Mouse (Mus musculus) brain, adult 2 months (tissue): ENCODE results near the gene Zfp648.

Experiments
- DNase-seq: peaks from one replicate; pipeline ENCODE4 v3.0.0; 2011; ENCODE audit warnings: low read depth, low spot score

Gene Zfp648

GRCm38 (mm10) chr1:154219991-154220390 is 19.0 kb downstream of the Zfp648 start:
- DNase-seq, result no peak

GRCm38 (mm10) chr1:154220566-154220965 is 19.6 kb downstream of the Zfp648 start:
- DNase-seq, result peak; percentile 75

- peak; percentile 86 for DNase-seq
These were observed 22.8 kb downstream of the Zfp648 start for GRCm38 (mm10) chr1:154223807-154224207.

GRCm38 (mm10) chr1:154232594-154232993 is 31.6 kb downstream of the Zfp648 start:
- DNase-seq, result no peak

GRCm38 (mm10) chr1:154233033-154233432 is 32.0 kb downstream of the Zfp648 start:
- DNase-seq, result no peak

DNA sequence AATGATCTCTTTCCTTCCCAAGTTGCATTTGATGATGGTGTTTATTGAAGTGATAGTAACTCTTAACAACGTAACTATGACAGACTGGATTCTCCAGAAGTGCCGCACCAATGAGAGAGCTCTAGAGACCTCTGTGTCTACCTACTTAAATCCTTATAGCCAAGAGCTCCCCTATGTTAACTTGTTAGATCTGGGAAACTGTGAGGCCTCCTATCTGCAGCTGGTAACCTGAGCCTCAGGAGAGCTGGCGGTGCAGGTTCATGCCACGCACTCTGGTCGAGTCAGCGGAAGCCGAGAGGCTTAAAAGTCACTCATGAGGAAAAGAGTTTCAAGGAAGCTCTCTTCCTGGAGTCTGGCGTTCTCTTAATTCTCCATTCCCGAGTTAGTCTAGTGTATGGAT is 33.8 kb downstream of the Zfp648 start:
- no peak for DNase-seq

GRCm38 (mm10) chr1:154238876-154239275 is 37.9 kb downstream of the Zfp648 start:
- DNase-seq, result peak; percentile 42

- no peak for DNase-seq
These were observed 50.2 kb downstream of the Zfp648 start for GRCm38 (mm10) chr1:154251186-154251585.

DNA sequence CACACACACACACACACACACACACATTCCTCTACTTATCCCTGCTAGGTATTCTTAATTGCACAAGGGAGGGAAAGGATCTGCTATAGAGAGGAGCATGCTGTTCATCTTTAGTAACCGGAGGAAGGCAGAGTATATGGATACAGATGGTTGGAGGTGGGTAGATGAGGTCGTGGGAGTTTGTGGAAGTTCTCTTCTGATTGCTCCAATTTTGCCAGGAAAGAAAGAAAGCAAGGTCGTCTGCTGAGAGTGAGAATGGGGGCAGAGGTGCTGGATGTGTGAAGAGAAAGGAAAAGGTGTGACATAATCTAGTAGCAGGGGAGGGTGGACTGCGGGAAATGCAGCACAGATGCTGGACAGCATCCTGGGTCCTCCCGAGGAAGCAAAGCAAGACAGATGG is 51.8 kb downstream of the Zfp648 start:
- peak; percentile 87 for DNase-seq
